Mouse (Mus musculus) megakaryocyte progenitor cell, adult 5-6 weeks (primary cell): Measurements from ENCODE around the gene AC134908.4. TPM values are rescaled to one million over a fixed set of nuclear protein-coding genes. Genes with fewer than 3 reads are reported as not detected.
"Not testable (repeated sequence)": the region's sequence is repeated elsewhere in the genome, so short reads cannot be mapped to it uniquely, and the experiment has no call there.

Source experiments
- ATAC-seq: replicated peaks from 2 replicates; pipeline ENCODE4 v1.8.0; 2016; ENCODE audit warnings: mild to moderate bottlenecking, moderate TSS enrichment, inconsistent platforms; ENCODE audit not compliant: poor library complexity
- total RNA-seq, 2 experiments: library from RNA; stranded (forward) in 1 of 2; stranded (reverse) in 1 of 2; fragments of 157-497, 149-512 nt in 1 of 2; fragments of 200-1000 nt in 1 of 2; gene quantifications; 2 replicates each; pipeline versions ENCODE4 v1.2.3 to v1.2.4; 2015 to 2017

The AC134908.4 gene
- total RNA-seq, 2 experiments from 2014 or later: not detected

DNA sequence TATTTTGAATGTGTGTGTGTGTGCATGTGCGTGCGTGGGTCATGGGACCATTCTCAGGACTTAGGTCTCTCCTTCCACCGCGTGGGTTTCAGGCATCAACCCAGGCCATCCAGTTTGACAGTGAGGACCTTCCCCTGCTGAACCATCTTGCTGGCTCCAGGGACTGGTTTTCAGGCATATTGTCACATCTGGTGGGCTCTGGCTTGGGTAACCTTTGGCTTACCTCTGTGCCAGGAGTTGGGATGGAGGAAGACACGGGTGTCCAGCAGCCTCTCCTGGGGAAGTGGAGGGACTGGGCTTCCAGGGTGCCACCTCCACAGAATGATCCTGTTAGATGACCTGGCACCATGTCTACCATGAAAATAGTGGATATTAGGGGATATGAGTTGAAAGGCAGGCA is 17.5 kb downstream of the AC134908.4 start:
- no peak for ATAC-seq

DNA sequence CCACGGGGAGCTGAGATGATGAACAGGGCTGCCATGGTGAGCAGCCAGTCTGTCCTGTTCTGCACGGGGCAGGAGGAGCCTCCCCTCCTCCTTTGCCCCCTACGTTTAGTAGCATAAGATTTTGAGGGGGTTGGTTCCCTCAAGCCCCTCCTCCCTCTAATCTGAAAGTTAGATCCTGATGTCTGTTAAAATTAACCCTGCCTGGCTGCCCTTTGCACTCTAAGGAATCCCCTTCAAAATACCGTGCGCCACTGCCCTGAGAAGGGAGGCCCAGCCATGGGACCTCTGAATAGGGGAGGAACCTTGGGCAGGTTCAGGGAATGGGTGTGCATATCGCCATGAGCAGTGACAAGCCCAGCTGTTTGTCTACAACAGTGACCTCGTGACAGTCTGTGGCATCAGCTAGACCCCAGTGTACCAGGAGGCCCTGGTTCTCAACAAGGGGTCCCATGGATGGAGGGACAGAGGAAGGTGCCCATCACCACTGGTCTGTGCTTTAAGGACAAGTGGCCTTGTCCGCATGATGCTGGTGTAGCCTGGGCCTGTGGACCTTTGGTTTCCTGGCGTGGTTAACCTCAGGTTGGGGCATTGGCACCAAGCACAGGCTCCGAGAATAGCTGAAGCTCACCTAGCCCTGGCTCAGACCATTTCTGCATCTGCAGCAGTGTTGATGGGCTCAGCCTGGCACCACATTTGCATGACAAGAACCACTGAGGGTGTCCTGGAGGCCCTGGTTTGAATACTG is 20.0 kb downstream of the AC134908.4 start:
- no peak for ATAC-seq

DNA sequence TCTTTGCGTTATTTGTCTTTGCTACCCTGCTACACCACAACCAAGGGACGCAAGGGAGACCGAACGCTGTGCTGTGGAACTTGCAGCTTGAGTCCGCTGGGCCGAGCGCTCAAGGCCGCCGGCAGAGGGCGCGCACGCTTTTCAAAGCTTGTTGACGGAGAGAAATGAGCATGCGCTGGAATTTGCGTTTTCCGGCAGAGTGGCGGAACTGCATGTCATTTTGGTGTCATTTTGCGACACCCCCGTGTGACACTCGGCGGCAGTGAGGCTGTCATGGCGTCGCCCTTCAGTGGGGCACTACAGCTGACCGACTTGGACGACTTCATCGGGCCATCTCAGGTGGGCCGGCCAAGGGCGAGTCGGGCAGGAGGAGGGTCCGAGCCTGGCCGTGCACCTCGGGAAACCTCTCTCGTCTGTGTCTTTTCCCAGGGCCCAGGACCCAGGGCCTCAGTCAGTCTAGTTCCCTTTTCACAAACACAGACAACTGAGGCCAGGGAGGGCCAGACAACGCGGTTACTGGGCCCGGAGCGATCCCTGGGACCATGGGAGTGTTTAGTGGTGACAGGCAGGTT is 21.8 kb downstream of the AC134908.4 start, which contains the start of gene Narfl:
Narfl (plus strand) TSS at position 228 of the 572 bp plus-strand sequence.
- peak; percentile 99 for ATAC-seq

DNA sequence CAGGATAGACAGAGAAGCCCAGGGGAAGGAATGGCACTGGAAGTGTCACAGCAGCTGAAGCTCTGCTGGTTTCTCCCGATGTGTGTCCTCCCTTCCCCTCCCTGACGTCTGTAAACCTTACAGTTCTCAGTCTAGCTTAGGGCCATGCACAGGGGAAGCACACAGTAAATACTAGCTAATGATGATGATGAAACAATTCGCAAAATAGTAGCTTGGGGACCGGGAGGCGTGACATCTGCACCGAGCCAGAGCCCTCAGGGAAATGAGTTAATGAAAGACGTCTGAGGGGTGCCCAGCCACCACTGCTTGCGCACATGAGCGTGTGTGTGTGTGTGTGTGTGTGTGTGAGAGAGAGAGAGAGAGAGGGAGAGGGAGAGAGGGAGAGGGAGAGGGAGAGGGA is 26.1 kb downstream of the AC134908.4 start:
- no peak for ATAC-seq

DNA sequence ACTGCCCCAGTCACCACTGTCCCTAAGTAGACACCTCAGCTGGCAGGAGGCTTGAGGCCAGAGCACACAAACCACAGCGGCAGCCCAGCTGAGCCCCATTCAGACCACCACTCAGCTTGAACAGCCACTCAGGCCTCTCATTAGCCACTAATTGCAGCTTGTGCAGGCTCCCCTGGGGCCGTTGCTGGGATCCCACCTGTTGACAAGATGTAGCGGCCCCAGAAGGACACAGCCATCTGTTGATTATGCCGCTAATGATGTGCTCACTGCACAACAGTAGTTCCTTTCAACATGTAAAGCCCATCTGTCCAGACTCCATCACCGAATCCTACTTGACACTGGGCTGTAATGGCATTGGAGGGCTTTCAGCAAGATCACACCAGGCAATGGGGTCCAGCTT is 29.6 kb downstream of the AC134908.4 start:
- no peak for ATAC-seq

DNA sequence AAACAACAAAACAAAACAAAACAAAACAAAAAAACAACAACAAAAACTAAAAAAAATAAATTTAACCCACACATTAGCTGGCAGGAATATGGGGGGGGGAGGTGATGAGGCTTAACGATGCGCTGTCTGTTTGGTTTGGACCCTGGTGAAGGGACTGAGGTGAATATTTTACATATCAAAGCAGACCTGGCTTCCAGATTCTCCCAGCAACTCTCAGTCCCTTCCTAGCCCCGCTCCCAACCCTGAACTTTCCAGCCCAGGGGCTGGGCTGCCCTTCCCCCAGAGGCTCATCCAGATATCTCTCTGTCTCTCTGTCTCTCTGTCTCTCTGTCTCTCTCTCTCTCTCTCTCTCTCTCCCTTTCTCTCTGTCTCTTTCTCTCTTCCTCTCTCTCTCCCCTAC is 32.9 kb downstream of the AC134908.4 start:
- no peak for ATAC-seq

DNA sequence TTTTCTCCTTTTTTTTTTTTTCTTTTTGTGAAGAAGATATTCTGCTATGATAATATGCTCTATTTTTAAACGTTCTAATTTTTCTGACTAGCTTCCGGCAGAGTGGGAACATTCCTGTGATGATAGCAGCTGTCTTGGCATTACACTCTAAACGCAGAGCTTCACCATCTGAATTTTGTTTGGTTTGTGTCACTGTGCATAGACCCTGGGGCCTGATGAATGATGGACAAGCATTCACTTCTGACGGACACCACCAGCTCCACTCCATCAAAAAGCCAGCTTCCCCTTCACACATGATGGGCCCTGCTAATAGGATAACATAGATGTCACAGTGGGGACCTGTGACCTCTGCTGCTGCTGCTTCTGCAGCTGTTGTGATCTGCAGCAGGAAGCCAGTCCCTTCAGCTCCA is 33.9 kb downstream of the AC134908.4 start:
- no peak for ATAC-seq

DNA sequence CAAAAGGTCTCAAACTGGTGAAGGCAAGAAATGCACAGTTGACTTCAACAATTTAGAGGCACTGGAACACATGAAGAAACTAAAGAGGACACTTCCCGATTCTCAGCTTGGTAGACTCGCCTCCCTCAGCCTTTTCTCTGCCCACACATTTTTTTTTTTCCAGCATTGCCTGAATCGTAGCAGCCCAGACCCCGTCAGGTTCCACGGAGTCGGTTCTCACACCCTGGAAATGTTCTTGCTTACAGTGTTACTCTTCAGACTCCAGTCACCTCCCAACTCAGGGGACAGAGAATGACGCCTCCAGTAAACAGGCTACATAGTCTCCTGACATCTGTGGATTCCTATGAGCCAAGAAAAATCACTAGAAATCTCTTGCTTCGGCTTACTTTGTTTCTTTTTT is 35.3 kb downstream of the AC134908.4 start:
- ATAC-seq: no peak

DNA sequence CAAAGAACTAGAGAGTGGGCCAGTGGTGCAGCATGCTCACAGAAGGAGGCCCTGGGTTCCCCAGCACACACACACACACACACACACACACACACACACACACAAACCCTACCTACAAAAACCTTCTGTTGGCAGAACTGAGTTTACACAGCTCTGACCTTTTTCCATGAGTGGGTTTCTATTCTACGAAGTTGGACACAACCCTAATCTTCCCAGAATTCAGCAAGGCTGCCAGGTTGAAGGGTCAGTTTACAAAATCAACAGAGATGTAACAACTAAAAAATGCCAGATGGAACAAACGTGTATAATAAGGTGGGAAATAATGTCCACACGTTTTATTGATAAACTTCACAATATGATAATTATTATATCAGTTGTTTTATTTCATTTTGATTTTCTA is 37.8 kb downstream of the AC134908.4 start:
- ATAC-seq: no peak

DNA sequence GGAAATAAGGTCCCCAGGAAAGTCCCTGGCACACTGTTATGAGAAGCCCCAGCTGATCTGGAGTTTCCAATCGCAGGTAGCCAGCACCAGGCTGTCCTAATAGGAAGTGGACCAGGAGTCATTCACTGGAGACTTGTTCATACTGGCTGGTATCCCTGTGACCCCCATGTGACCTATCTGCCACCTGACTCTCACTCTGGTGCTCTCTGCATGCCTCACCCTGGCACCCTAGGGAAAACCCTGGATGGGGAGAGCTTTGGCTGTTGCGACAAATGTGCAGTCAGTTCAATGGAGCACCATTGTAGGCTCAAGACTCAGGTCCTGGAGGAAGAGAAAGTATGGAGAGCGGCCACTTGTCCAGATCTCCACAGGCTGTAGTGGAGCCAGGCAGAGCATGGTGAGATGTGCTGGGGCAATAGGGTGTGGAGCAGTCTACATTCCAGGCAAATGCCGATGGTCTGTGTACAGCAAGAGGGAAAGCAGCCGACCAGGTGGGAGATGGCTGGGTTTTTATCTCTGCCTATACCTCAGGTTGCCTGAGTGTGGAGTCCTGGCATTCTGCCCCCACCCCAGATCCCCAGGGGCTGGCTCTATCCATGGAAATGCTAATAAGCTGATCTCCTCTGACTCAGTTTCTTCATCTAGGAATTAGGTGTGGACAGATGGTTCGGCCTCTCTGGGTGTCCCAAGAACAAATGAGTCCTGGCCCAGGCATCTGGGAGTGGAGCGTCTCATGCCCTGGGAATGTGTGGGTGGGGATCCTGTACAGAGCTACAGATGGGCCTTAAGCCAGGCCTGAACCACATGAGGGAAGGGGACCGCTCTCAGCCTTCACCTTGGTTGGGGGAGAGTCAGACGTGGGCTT is 38.8 kb downstream of the AC134908.4 start:
- no peak for ATAC-seq

DNA sequence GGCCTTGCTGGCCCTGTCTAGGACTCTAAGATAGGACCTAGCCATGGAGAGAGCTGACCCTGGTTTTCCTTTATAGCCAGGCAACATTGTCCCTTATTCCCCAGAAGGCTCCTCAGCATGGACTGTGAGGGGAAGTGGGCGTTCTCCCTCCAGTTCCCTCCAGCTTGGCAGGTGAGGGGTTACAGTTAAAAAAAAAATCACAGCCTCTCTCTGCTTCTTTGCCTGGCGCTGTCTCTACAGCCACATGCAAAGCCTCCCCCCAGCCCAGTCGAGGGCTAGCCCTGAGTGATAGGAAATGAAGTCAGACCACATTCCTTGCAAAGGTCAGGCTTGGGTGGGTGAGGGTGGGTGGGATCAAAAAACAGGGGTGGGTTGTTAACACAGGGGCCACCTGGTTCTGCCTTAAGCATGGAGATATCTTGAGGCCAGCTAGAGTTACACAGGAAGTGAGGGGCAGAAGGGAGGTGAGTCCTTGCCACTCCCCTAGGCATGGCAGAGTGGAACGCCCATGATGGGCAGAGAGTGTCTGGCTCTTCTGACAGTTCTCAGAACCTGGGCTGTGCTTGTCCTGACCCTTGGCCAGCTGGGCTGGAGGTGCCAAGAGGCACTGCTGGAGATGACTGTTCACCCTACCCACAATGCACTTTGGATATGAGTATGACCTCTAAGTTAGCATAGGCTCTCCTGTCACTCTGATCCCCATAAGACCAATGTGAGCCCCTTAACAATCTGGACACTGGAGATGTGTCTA is 39.7 kb downstream of the AC134908.4 start:
- ATAC-seq: no peak

DNA sequence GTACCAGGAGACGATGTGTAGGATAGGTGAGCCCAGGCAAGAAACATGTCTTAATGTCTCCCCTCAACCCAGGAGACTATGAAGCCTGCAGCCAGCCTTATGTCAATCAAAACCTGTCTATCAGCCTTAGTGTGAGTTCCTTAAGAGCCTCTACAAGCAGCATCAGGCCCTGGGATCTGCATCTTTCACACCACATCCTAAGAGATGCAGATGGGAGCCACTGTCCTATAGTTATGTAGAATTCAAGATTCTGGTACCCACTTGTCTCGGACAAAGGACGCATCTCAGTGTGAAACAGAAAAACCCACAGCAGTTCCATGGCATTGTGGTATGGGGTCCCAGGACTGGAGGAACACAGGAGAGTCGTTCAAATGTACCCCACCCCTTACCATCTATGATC is 40.4 kb downstream of the AC134908.4 start:
- no peak for ATAC-seq

DNA sequence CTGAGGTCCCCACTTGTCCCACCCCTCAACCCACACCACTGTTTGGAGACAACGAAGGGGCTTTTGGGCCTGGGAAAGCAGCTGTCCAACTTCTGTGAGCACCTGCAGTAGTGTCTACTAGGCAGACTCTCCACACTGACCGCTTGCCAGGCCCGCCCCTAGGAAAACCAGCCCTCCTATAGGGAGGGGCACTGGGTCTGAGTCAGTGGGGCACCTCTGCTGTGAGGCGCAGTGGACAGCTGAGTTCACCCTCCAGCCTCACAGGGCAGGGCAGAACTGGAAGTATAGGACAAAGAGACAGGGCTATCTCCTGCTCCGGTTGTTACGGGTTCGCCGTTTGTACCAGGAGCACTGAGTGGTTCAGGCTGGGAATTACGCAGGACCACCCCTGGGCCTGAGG is 41.2 kb downstream of the AC134908.4 start, which contains the start of gene Msln:
Msln (minus strand) TSS at position 138 of the 400 bp plus-strand sequence.
- ATAC-seq: no peak

DNA sequence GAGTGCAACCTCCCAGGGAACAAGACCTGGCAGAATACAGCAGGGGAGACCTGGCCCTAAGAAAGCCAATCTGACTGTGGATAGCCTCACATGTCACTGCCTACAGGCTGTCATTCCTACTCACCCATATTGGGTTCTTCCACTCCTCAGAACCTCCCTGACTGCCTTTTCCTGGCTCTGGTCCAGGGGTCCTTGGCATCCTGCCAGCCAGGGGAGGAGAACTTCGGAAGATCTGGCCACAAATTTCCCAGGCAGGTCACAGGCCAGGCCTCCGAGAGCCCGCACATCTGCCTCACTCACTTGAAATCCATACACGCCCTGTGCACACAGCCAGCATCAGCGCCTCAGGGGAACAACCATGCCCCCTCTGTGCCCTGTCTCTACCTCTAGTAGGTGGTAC is 44.0 kb downstream of the AC134908.4 start:
- no peak for ATAC-seq

DNA sequence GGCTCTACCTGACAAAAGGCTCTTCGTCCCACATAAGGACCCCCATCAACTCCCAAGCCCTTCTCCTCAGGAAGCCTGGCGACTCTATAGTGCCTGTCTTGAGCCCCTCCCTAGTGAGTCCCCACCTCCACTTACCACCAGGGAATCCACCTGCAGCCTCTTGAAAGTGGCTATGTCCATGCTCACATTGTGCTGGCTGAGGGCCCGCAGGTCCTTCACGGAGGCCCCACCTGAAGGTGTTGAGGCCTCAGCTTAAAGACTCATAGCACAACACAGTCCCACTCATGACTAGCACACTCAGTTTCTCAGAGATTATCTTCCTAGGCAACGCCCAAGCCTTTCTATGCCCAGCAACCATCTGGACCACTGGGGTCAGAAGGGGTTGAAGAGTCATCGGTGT is 46.1 kb downstream of the AC134908.4 start:
- no peak for ATAC-seq

DNA sequence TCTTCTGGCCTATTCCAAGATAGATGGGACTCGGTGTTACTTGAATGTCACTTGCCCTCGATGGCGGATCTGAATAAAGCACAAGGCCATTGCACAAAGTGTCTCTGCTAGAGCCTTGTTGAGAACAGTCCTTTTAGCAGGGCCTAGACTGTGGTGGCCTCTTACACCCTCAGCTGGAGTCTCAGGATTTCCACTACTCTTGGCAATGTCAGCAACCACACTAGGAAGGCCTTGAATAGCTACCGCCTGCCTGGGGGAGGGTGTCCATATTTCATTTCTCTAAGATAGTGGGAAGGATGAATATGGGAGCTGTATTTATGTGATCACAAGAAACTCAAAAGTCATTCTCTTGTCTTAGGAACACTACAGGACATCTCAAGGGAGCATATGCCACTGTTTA is 47.2 kb downstream of the AC134908.4 start:
- no peak for ATAC-seq

DNA sequence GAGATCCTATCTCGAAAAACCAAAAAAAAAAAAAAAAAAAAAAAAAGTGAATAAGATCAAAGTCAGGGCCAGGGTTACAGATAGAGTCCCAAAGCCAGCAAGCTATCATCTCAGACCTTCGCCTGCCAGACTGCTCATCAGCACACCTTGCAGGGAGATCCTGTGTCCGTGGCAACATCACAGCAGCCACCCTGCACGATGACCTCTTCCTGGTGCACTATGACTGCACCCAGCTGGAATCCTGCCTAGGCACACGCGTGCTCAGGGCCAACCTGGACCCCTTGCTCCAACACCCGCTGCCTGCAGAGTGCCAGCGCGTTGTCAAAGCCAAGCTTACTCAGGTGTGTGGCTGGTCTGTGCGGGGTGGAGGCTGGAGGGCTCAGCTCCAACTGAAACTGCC is 51.1 kb downstream of the AC134908.4 start:
- no peak for ATAC-seq

DNA sequence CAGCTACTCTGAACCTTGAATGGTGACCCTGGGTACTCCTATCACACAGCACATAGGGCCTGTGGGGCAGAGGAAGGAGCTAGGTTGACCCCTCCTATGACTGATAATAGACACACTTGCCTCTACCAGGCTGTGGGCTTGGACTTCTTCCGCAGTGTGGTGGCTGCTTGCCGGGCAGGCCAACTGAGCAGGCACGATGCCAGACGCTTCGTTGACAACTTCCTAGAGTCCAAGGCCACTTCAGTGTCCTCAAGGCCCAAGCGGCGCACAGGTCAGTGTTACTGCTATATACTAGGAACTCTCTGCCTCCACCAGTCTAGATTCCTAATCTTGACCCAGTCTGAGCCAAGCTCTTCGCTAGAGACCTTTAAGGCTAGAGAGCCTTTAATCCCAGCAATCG is 51.6 kb downstream of the AC134908.4 start:
- no peak for ATAC-seq

DNA sequence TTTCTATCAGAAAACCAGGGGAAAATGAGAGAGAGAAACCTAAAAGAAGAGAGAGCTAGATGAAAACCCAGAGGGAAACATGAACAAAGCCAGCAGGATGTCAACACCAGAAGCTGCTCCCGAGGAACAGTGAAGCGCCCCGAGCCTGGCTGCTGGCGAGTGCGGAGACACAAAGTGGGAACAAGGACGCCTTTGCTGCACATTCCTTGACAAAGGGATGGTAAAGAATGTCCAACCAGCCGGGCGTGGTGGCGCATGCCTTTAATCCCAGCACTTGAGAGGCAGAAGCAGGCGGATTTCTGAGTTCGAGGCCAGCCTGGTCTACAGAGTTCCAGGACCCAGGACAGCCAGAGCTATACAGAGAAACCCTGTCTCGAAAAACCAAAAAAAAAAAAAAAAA is 54.0 kb downstream of the AC134908.4 start:
- ATAC-seq: not testable (repeated sequence)
